In genomic region chrX:166351790-166352189, GRCm38 (mm10) we compare ENCODE assay signal across 8 mouse cellular contexts.
DNase-seq lines count a peak whose midpoint lies in the region; ATAC-seq lines count a peak whose summit lies in the region.

No protein-coding gene starts in this region.

- no peak overlapping the region for H3K9ac ChIP-seq in hindbrain, embryonic 13.5 days
- no peak overlapping the region for H3K9ac ChIP-seq in intestine, embryonic 15.5 days
- no peak overlapping the region for H3K9ac ChIP-seq in midbrain, embryonic 12.5 days (replicated peaks)

- peaks cover 5% of the 10 kb centered on the region; the same call in 1 of the 2 replicates for H3K36me3 ChIP-seq in hindbrain, embryonic 10.5 days
- H3K36me3 ChIP-seq in hindbrain, embryonic 13.5 days, result no peaks in the 10 kb centered on the region
- H3K36me3 ChIP-seq in intestine, embryonic 15.5 days, result no peaks in the 10 kb centered on the region
- H3K36me3 ChIP-seq in midbrain, embryonic 12.5 days, result no peaks in the 10 kb centered on the region

- DNase-seq in hindbrain, embryonic 10.5 days (ENCODE audit: low spot score), result peak; percentile 52
- peak; percentile 47 for DNase-seq in cerebellum, adult 11-12 months
- peak; percentile 70 to 76 for DNase-seq in left cerebral cortex, postnatal 14 days (ENCODE audit: low spot score in 2 of 2)
- peak; percentile 18 to 70 for DNase-seq in spleen, postnatal 10 days (ENCODE audit: low spot score in 2 of 2)

- no peak; the same call in 1 of the 2 replicates for ATAC-seq in hindbrain, embryonic 13.5 days (ENCODE audit: low FRiP score)
- peak; percentile 72 for ATAC-seq in frontal cortex, adult (ENCODE audit: low TSS enrichment)
- 0 out of 2 replicates have a peak, but pooled peaks have one; percentile 47 for ATAC-seq in intestine, embryonic 15.5 days
- ATAC-seq in midbrain, embryonic 12.5 days (ENCODE audit: low FRiP score, low read depth), result peak; percentile 60; the same call in 1 of the 2 replicates

- WGBS in hindbrain, embryonic 10.5 days, result 27% methylated on average over 6 of the region's 6 CpGs
- 24% methylated on average over 6 of the region's 6 CpGs for WGBS in hindbrain, embryonic 13.5 days
- WGBS in intestine, embryonic 15.5 days, result 27% methylated on average over 6 of the region's 6 CpGs
- WGBS in midbrain, embryonic 12.5 days, result 21% methylated on average over 6 of the region's 6 CpGs

- H3K9me3 ChIP-seq in hindbrain, embryonic 10.5 days, result no peaks in the 10 kb centered on the region
- no peaks in the 10 kb centered on the region for H3K9me3 ChIP-seq in hindbrain, embryonic 13.5 days
- H3K9me3 ChIP-seq in intestine, embryonic 15.5 days, result no peaks in the 10 kb centered on the region
- no peaks in the 10 kb centered on the region for H3K9me3 ChIP-seq in midbrain, embryonic 12.5 days

- no peak overlapping the region for H3K4me2 ChIP-seq in hindbrain, embryonic 13.5 days
- H3K4me2 ChIP-seq in intestine, embryonic 15.5 days (replicated peaks), result no peak overlapping the region
- H3K4me2 ChIP-seq in midbrain, embryonic 12.5 days (replicated peaks), result no peak overlapping the region

- intact Hi-C loops in left cerebral cortex, postnatal 14 days (cut with DNase I), result no loop called here

- H3K4me1 ChIP-seq in hindbrain, embryonic 10.5 days (replicated peaks), result 0 out of 2 replicates have a peak, but pooled peaks cover 8% of the 10 kb centered on the region
- H3K4me1 ChIP-seq in hindbrain, embryonic 13.5 days (replicated peaks), result peaks cover 22% of the 10 kb centered on the region
- H3K4me1 ChIP-seq in intestine, embryonic 15.5 days (replicated peaks), result no peaks in the 10 kb centered on the region
- peaks cover 9% of the 10 kb centered on the region; the same call in 1 of the 2 replicates for H3K4me1 ChIP-seq in midbrain, embryonic 12.5 days

- H3K27me3 ChIP-seq in hindbrain, embryonic 10.5 days (ENCODE audit: insufficient read depth, poor library complexity, severe bottlenecking), result peaks cover 38% of the 10 kb centered on the region; the same call in 1 of the 2 replicates
- H3K27me3 ChIP-seq in hindbrain, embryonic 13.5 days, result peaks cover 9% of the 10 kb centered on the region; the same call in 1 of the 2 replicates
- no peaks in the 10 kb centered on the region for H3K27me3 ChIP-seq in intestine, embryonic 15.5 days (replicated peaks)
- peaks cover 14% of the 10 kb centered on the region for H3K27me3 ChIP-seq in midbrain, embryonic 12.5 days

- no peak overlapping the region for H3K27ac ChIP-seq in hindbrain, embryonic 10.5 days
- no peak overlapping the region for H3K27ac ChIP-seq in hindbrain, embryonic 13.5 days
- H3K27ac ChIP-seq in intestine, embryonic 15.5 days, result no peak overlapping the region
- H3K27ac ChIP-seq in midbrain, embryonic 12.5 days (replicated peaks), result no peak overlapping the region

- H3K4me3 ChIP-seq in hindbrain, embryonic 10.5 days, result no peak overlapping the region
- H3K4me3 ChIP-seq in hindbrain, embryonic 13.5 days, result no peak overlapping the region
- H3K4me3 ChIP-seq in intestine, embryonic 15.5 days (replicated peaks), result no peak overlapping the region
- no peak overlapping the region for H3K4me3 ChIP-seq in midbrain, embryonic 12.5 days
